Mouse (Mus musculus) bone marrow, adult 2 months (tissue): ENCODE measurements around the gene Rab5c. TPM values are rescaled to one million over a fixed set of nuclear protein-coding genes. Genes with fewer than 3 reads are reported as not detected.
A peak's percentile ranks its signal among the peaks of the same experiment; 100 is the strongest.

Source experiments
- H3K27ac ChIP-seq: fragments of 200-500 bp; 2 replicates; pipeline ENCODE4 v1.5.1; 2012; ENCODE audit warnings: low read depth, mild to moderate bottlenecking, control low read depth, inconsistent platforms, low read length; ENCODE audit not compliant: control insufficient read depth, poor library complexity, insufficient read depth
- H3K4me1 ChIP-seq: fragments of 200-500 bp; 2 replicates; pipeline ENCODE4 v1.6.1; 2011; ENCODE audit warnings: low read length; ENCODE audit not compliant: control insufficient read depth, insufficient read depth
- H3K4me3 ChIP-seq: fragments of 200-500 bp; replicated peaks from 2 replicates; pipeline ENCODE3; 2011; ENCODE audit warnings: mild to moderate bottlenecking, low read depth, low read length, control low read depth; ENCODE audit not compliant: control insufficient read depth
- CTCF ChIP-seq: fragments of 200-500 bp; IDR thresholded peaks from 2 replicates; pipeline ENCODE4 v1.5.1; 2011; ENCODE audit warnings: low read length, control low read depth; ENCODE audit not compliant: control insufficient read depth, insufficient read depth
- POLR2A ChIP-seq: fragments of 200-500 bp; IDR thresholded peaks from 2 replicates; pipeline ENCODE4 v1.6.1; 2011; ENCODE audit warnings: low read depth, mild to moderate bottlenecking, control low read depth, low read length, borderline replicate concordance; ENCODE audit not compliant: control insufficient read depth
- WGBS: fragments of 180-500 bp; shearing (Covaris S2); methylation state at CpG from one replicate; pipeline ENCODE4 v1.1.7; 2018; 5-methylcytosine and 5-hydroxymethylcytosine counted together
- polyA plus RNA-seq: library from polyadenylated mRNA; stranded (reverse); fragments of >200 nt; gene quantifications from 2 replicates; pipeline ENCODE4 v1.2.4, GENCODE M21; 2011; ENCODE audit warnings: low replicate concordance; ENCODE audit not compliant: missing spikeins, insufficient read depth, insufficient read length

Rab5c gene
- polyA plus RNA-seq, 1 experiment: 126 TPM

DNA sequence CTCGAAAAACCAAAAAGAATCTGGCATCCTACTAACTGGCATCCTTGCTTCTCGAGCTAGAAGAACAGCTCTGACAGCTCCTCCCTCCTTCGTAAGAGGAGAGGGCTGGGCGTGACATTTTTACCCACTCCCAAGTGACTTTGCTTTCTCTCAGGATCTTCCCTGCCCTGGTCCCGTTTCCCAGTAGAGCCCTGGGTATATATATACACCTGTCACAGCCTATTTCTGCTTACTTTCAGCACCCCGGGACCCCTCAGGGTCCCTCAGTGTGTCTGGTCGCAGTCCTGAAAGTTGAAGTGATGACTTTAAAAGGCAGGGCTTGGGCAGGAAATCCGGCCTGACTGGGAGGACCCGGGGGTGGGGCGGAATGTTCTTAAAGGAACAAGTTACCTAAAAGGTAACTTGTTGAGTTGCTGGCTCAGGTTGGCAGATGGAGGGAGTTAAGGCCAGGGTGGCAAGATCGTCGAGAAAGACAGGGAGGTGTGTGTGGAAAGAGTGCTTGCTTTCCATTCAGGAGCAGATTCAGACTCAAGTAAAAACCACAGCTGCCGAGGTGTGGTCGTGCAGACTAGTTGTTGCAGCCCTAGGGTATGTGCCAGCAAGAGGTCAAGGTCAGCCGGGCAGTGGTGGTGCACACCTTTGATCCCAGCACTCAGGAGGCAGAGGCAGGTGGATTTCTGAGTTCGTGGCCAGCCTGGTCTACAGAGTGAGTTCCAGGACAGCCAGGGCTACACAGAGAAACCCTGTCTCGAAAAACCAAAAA is 32.8 kb upstream of the Rab5c start, which contains the start of gene Ghdc:
TSS of gene Ghdc (minus strand) at position 312 of the 763 bp plus-strand sequence.
- Histone ChIP-seq H3K4me3 (peak within 1 kb of the TSS; percentile 62), H3K4me1 (peaks cover 2% of the 10 kb centered on the region; the same call in 1 of the 2 replicates), H3K27ac (peak within 1 kb of the TSS; percentile 22; the same call in 1 of the 2 replicates)
- 8% methylated on average over 17 of the region's 17 CpGs for WGBS
- no peak for TF ChIP-seq POLR2A
- no peak for TF ChIP-seq CTCF

GRCm38 (mm10) chr11:100769980-100770379 is 32.0 kb upstream of the Rab5c start:
- WGBS: 63% methylated on average over 6 of the region's 6 CpGs
- Histone ChIP-seq H3K4me1 (peaks cover 2% of the 10 kb centered on the region; the same call in 1 of the 2 replicates), H3K4me3 (no peak overlapping the region), H3K27ac (no peak overlapping the region)
- TF ChIP-seq CTCF (no peak), POLR2A (no peak)

GRCm38 (mm10) chr11:100767871-100768270 is 29.9 kb upstream of the Rab5c start:
- Histone ChIP-seq H3K4me3 (no peak overlapping the region), H3K4me1 (peaks cover 2% of the 10 kb centered on the region; the same call in 1 of the 2 replicates), H3K27ac (no peak overlapping the region)
- 72% methylated on average over 5 of the region's 5 CpGs for WGBS
- TF ChIP-seq CTCF (no peak), POLR2A (no peak)

- TF ChIP-seq CTCF (no peak), POLR2A (no peak)
These were observed 28.7 kb upstream of the Rab5c start for GRCm38 (mm10) chr11:100766726-100767125.

DNA sequence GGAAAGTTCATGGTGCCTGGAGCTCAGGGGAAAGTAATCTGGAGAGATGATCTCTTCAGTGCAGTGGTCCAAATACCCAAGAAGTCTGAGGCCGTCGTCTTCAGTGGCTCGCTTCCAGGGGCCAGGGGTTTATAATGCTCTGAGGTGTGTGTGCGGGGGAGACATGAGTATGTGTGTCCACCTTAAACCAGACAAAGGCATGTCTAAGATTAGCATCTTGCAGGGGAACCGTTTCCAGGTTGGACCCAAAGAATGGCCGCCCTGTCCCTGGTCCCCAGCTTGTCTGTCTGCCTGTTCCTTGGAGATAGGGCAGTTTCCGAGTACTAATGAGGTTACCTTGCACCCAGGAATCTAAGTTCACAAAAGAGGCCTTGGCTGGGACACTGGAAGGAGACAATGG is 24.8 kb upstream of the Rab5c start, which contains the start of gene Hcrt:
TSS of gene Hcrt (minus strand) at position 101 of the 400 bp plus-strand sequence.
- WGBS: 90% methylated on average over 7 of the region's 7 CpGs
- Histone ChIP-seq H3K27ac (no peak within 1 kb of the TSS; the same call in 1 of the 2 replicates), H3K4me1 (peaks cover 1% of the 10 kb centered on the region; the same call in 1 of the 2 replicates), H3K4me3 (peak within 1 kb of the TSS; percentile 63)
- no peak for TF ChIP-seq POLR2A
- no peak for TF ChIP-seq CTCF

More at GRCm38 (mm10) chr11:100766726-100767125, 28.7 kb upstream of the Rab5c start:
- Histone ChIP-seq H3K4me1 (peaks cover 4% of the 10 kb centered on the region), H3K4me3 (no peak overlapping the region), H3K27ac (no peak overlapping the region)
- 84% methylated on average over 9 of the region's 9 CpGs for WGBS

- WGBS: under 1% methylated on average over 27 of the region's 27 CpGs
These were observed 23.6 kb upstream of the Rab5c start for GRCm38 (mm10) chr11:100761547-100762045.

GRCm38 (mm10) chr11:100759611-100760233 is 21.7 kb upstream of the Rab5c start, which contains the start of gene Kcnh4:
Gene Kcnh4, minus strand, starts transcription at chr11:100759942.
- no peak within 1 kb of the TSS for H3K4me3 ChIP-seq
- TF ChIP-seq CTCF (peak; percentile 8; the same call in 1 of the 2 replicates), POLR2A (no peak)
- no peak within 1 kb of the TSS for H3K27ac ChIP-seq
- H3K4me1 ChIP-seq: peaks cover 1% of the 10 kb centered on the region; the same call in 1 of the 2 replicates
- WGBS: under 1% methylated on average over 51 of the region's 51 CpGs

More at GRCm38 (mm10) chr11:100761547-100762045, 23.6 kb upstream of the Rab5c start:
- Histone ChIP-seq H3K4me3 (peak overlapping the region; percentile 63), H3K27ac (no peak overlapping the region; the same call in 1 of the 2 replicates), H3K4me1 (peaks cover 1% of the 10 kb centered on the region; the same call in 1 of the 2 replicates)
- peak; percentile 75 for TF ChIP-seq CTCF
- TF ChIP-seq POLR2A: peak; percentile 56; the same call in 1 of the 2 replicates
